In genomic region chr16:57181180-57181579, GRCm38 (mm10) we compare ENCODE assay signal across 12 mouse cellular contexts. TPM values are rescaled to one million over a fixed set of nuclear protein-coding genes. Genes with fewer than 3 reads are reported as not detected.
DNase-seq lines count a peak whose midpoint lies in the region; ATAC-seq and TF ChIP-seq lines count a peak whose summit lies in the region.
"Had no signal": no experiment of that assay in that cellular context is flagged by ENCODE, and none has a peak within 500 bp of the region (broad histone marks: within the 10 kb centered on the region; RNA-seq: fewer than 3 reads in every experiment).

No protein-coding gene starts in this region.

- no peak for TF ChIP-seq CTCF in lung, embryonic 14.5 days (IDR thresholded peaks at IDR 0.05; ENCODE audit: low read depth)
- no peak for TF ChIP-seq CTCF in lung, adult 2 months (IDR thresholded peaks at IDR 0.05; ENCODE audit: insufficient read depth, low read length)

- no peak for TF ChIP-seq POLR2A in lung, adult 2 months (IDR thresholded peaks at IDR 0.05; ENCODE audit: borderline replicate concordance, extremely low read depth, low read depth, low read length)

- no peaks in the 10 kb centered on the region for H3K27me3 ChIP-seq in embryonic facial prominence, embryonic 14.5 days (replicated peaks; ENCODE audit: control insufficient read depth, insufficient read depth, low read length)
- no peaks in the 10 kb centered on the region for H3K27me3 ChIP-seq in embryonic facial prominence, embryonic 10.5 days (replicated peaks; ENCODE audit: low read depth, poor library complexity, severe bottlenecking)
- no peaks in the 10 kb centered on the region for H3K27me3 ChIP-seq in lung, embryonic 14.5 days (ENCODE audit: insufficient read depth, low read length)
- H3K27me3 ChIP-seq: megakaryocyte, embryonic 14.5 days had no signal

- H3K4me3 ChIP-seq in embryonic facial prominence, embryonic 14.5 days (ENCODE audit: low read depth, low read length), result no peak overlapping the region
- H3K4me3 ChIP-seq in embryonic facial prominence, embryonic 10.5 days, result no peak overlapping the region
- no peak overlapping the region for H3K4me3 ChIP-seq in lung, embryonic 14.5 days (ENCODE audit: low read depth, low read length)
- no peak overlapping the region for H3K4me3 ChIP-seq in lung, adult 2 months (replicated peaks; ENCODE audit: extremely low read depth, low read depth, low read length)
- H3K4me3 ChIP-seq: megakaryocyte, embryonic 14.5 days had no signal

- H3K4me1 ChIP-seq in embryonic facial prominence, embryonic 14.5 days (ENCODE audit: control insufficient read depth, insufficient read depth, low read length), result no peaks in the 10 kb centered on the region
- no peaks in the 10 kb centered on the region for H3K4me1 ChIP-seq in embryonic facial prominence, embryonic 10.5 days
- no peaks in the 10 kb centered on the region for H3K4me1 ChIP-seq in lung, embryonic 14.5 days (ENCODE audit: insufficient read depth)
- H3K4me1 ChIP-seq in lung, adult 2 months (ENCODE audit: control insufficient read depth, insufficient read depth, low read length), result no peaks in the 10 kb centered on the region

- H3K27ac ChIP-seq in embryonic facial prominence, embryonic 14.5 days (replicated peaks; ENCODE audit: low read depth, low read length), result no peak overlapping the region
- H3K27ac ChIP-seq in embryonic facial prominence, embryonic 10.5 days (replicated peaks), result no peak overlapping the region
- H3K27ac ChIP-seq in lung, embryonic 14.5 days (ENCODE audit: low read depth), result no peak overlapping the region

- peak; percentile 64 for DNase-seq in embryonic facial prominence, embryonic 14.5 days (ENCODE audit: low spot score)
- DNase-seq in embryonic facial prominence, embryonic 10.5 days (ENCODE audit: low spot score), result no peak
- DNase-seq in lung, embryonic 14.5 days, result peak; percentile 15
- no peak for DNase-seq in lung, adult 2 months
- DNase-seq in heart, postnatal 36 days, result peak; percentile 24 to 50
- peak; percentile 42 for DNase-seq in right cerebral cortex, postnatal 14 days
- DNase-seq in cerebellum, postnatal 36 days, result no peak
- no peak for DNase-seq in Muller cell, postnatal 12 days (ENCODE audit: inconsistent ontology term)
- DNase-seq: adrenal gland, postnatal 25 days; kidney, adult 8-10 months; thymus, postnatal 14 days had no signal

- no peaks in the 10 kb centered on the region for H3K9me3 ChIP-seq in embryonic facial prominence, embryonic 14.5 days (ENCODE audit: control insufficient read depth, low read length)
- H3K9me3 ChIP-seq in embryonic facial prominence, embryonic 10.5 days, result no peaks in the 10 kb centered on the region
- no peaks in the 10 kb centered on the region for H3K9me3 ChIP-seq in lung, embryonic 14.5 days (ENCODE audit: low read depth, low read length)
- H3K9me3 ChIP-seq: megakaryocyte, embryonic 14.5 days had no signal

- no peak for ATAC-seq in embryonic facial prominence, embryonic 14.5 days (ENCODE audit: low read depth)
- no peak for ATAC-seq in lung, embryonic 14.5 days (ENCODE audit: insufficient read depth)

- no peak overlapping the region for H3K9ac ChIP-seq in embryonic facial prominence, embryonic 14.5 days (ENCODE audit: low read depth, low read length)
- no peak overlapping the region for H3K9ac ChIP-seq in lung, embryonic 14.5 days

- WGBS in embryonic facial prominence, embryonic 14.5 days, result 79% methylated on average over 11 of the region's 11 CpGs
- WGBS in embryonic facial prominence, embryonic 10.5 days, result 87% methylated on average over 11 of the region's 11 CpGs
- whole genome bisulfite sequencing in lung, embryonic 14.5 days, result 77% methylated on average over 11 of the region's 11 CpGs
- 82% methylated on average over 11 of the region's 11 CpGs for WGBS in lung, adult 2 months

- H3K36me3 ChIP-seq in embryonic facial prominence, embryonic 14.5 days (ENCODE audit: control insufficient read depth, insufficient read depth, low read length), result peaks cover 82% of the 10 kb centered on the region
- peaks cover 55% of the 10 kb centered on the region for H3K36me3 ChIP-seq in embryonic facial prominence, embryonic 10.5 days (replicated peaks)
- H3K36me3 ChIP-seq in lung, embryonic 14.5 days (ENCODE audit: insufficient read depth), result peaks cover 45% of the 10 kb centered on the region

- H3K4me2 ChIP-seq in embryonic facial prominence, embryonic 14.5 days (ENCODE audit: low read depth, low read length), result no peak overlapping the region
- H3K4me2 ChIP-seq in lung, embryonic 14.5 days, result no peak overlapping the region

- intact Hi-C loops in heart, postnatal 36 days (cut with DNase I), result no loop called here

RNA-seq across cellular contexts. Expression of gene Nit2, which starts 14.0 kb away (rescaled TPM):
- polyA plus RNA-seq in embryonic facial prominence, embryonic 14.5 days (2014; fragmentation: Nextera tagmentation; extraction: Ambion mirVana), result 73.4 and 81.0 TPM in 2 replicates
- 62.2 and 68.1 TPM in 2 replicates for polyA plus RNA-seq in embryonic facial prominence, embryonic 10.5 days (2016; fragmentation: Nextera tagmentation; extraction: Ambion mirVana)
- 75.1 and 75.4 TPM in 2 replicates for polyA plus RNA-seq in lung, embryonic 14.5 days (2014; fragmentation: Nextera tagmentation; extraction: Ambion mirVana)
- 7.9 and 13.1 TPM in 2 replicates for polyA plus RNA-seq in lung, adult 2 months (2012; rRNA removed)
- 10 to 100 TPM; 34.8 to 35.3 TPM for total RNA-seq in heart, postnatal 36 days (2021)

RNA-seq across cellular contexts. Expression of gene Tbc1d23, which starts 50.1 kb away (rescaled TPM):
- polyA plus RNA-seq in embryonic facial prominence, embryonic 14.5 days (2014; fragmentation: Nextera tagmentation; extraction: Ambion mirVana), result 34.1 and 34.5 TPM in 2 replicates
- polyA plus RNA-seq in embryonic facial prominence, embryonic 10.5 days (2016; fragmentation: Nextera tagmentation; extraction: Ambion mirVana), result 20.1 and 20.7 TPM in 2 replicates
- 28.3 and 29.0 TPM in 2 replicates for polyA plus RNA-seq in lung, embryonic 14.5 days (2014; fragmentation: Nextera tagmentation; extraction: Ambion mirVana)
- 10.0 and 15.2 TPM in 2 replicates for polyA plus RNA-seq in lung, adult 2 months (2012; rRNA removed)
- 10 to 100 TPM; 25.1 to 25.4 TPM for total RNA-seq in heart, postnatal 36 days (2021)

RNA-seq across cellular contexts. Expression of gene Tomm70a, which starts 59.7 kb away (rescaled TPM):
- polyA plus RNA-seq in embryonic facial prominence, embryonic 14.5 days (2014; fragmentation: Nextera tagmentation; extraction: Ambion mirVana), result 52.6 and 54.5 TPM in 2 replicates
- polyA plus RNA-seq in embryonic facial prominence, embryonic 10.5 days (2016; fragmentation: Nextera tagmentation; extraction: Ambion mirVana), result 50.0 and 50.3 TPM in 2 replicates
- 57.3 and 62.0 TPM in 2 replicates for polyA plus RNA-seq in lung, embryonic 14.5 days (2014; fragmentation: Nextera tagmentation; extraction: Ambion mirVana)
- polyA plus RNA-seq in lung, adult 2 months (2012; rRNA removed), result 7.6 and 8.3 TPM in 2 replicates
- 10 to 100 TPM; 41.2 to 41.3 TPM for total RNA-seq in heart, postnatal 36 days (2021)

Comparison
In these comparisons a context has a peak if more than half of its experiments do, and no peak if none do; other contexts are left out.
1. DNase-seq: peak in embryonic facial prominence, embryonic 14.5 days (single experiment), lung, embryonic 14.5 days (single experiment), heart, postnatal 36 days (2 of 2) and right cerebral cortex, postnatal 14 days (single experiment); none in embryonic facial prominence, embryonic 10.5 days (single experiment), lung, adult 2 months (single experiment), cerebellum, postnatal 36 days (0 of 2) and Muller cell, postnatal 12 days (single experiment).